11 mouse cellular contexts compared by ENCODE assay signal in the genomic region with DNA sequence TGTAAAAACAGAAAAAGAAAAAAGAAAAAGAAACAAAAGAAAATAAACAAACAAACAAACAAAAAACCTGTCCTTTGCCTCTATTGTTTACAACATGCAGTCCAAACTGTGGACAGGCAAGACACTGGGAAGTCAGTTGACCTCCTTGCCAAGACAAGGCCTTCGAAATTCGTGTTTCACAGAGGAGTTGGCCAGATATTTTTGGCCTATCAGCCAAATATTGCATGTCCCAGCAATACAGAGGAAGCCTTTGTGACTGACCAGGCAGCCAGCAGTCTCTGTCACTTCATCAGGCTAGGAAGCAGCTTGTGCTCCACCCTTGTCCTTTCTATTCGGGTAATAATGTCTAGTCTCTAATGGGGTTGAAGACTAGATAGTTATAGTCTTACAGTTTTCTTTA.
"Had no signal": no experiment of that assay in that cellular context is flagged by ENCODE, and none has a peak within 500 bp of the region (broad histone marks: within the 10 kb centered on the region; RNA-seq: fewer than 3 reads in every experiment).

No protein-coding gene starts in this region.

- H3K27me3 ChIP-seq: limb, embryonic 12.5 days; liver, embryonic 13.5 days; megakaryocyte, embryonic 14.5 days had no signal

- H3K27ac ChIP-seq: limb, embryonic 12.5 days; liver, embryonic 13.5 days; macrophage had no signal

- H3K9ac ChIP-seq: limb, embryonic 12.5 days; liver, embryonic 13.5 days; liver, postnatal 0 days had no signal

- H3K4me2 ChIP-seq: limb, embryonic 12.5 days; liver, embryonic 13.5 days; midbrain, embryonic 11.5 days had no signal

- H3K9me3 ChIP-seq: limb, embryonic 12.5 days; liver, embryonic 13.5 days had no signal

- H3K4me3 ChIP-seq: limb, embryonic 12.5 days; liver, embryonic 13.5 days; megakaryocyte, embryonic 14.5 days had no signal

- ATAC-seq: liver, postnatal 0 days had no signal

- H3K36me3 ChIP-seq: limb, embryonic 12.5 days; liver, embryonic 13.5 days had no signal

- H3K4me1 ChIP-seq: limb, embryonic 12.5 days; liver, embryonic 13.5 days; megakaryocyte, embryonic 14.5 days had no signal

- DNase-seq: kidney, adult 8-10 months; kidney, postnatal 25 days; liver; liver, embryonic 13.5 days; liver, postnatal 0 days; right cerebral cortex, postnatal 14 days; thymus, postnatal 36 days had no signal
